ENCODE assay signal across 12 mouse cellular contexts in the genomic region with DNA sequence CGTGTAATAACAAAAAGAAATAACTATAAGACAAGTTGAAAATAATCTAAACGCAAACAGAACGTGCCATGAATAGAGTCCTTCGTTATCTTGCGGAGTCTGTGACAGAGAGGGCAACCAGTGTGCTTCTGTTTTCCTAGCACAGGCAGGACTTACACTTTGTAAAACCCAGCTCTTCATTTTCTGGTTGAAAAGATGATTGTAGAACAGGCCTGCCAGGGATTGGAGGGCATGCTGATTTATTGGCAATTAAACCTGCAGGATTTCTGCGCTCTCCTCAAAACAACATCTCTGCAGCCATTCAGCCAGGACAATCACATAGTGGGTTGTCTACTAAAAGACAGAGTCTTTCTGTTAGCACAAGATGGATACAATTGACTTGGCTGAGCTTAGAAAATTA. TPM values are rescaled to one million over a fixed set of nuclear protein-coding genes. Genes with fewer than 3 reads are reported as not detected.
DNase-seq lines count a peak whose midpoint lies in the region; ATAC-seq lines count a peak whose summit lies in the region.
"Had no signal": no experiment of that assay in that cellular context is flagged by ENCODE, and none has a peak within 500 bp of the region (broad histone marks: within the 10 kb centered on the region; RNA-seq: fewer than 3 reads in every experiment).

No protein-coding gene starts in this region.

- no peak overlapping the region for H3K4me2 ChIP-seq in hindbrain, embryonic 15.5 days

- no peak for ATAC-seq in hindbrain, embryonic 15.5 days (ENCODE audit: low FRiP score, low read depth)

- no peak for DNase-seq in hindbrain, embryonic 10.5 days (ENCODE audit: low spot score)
- peak; percentile 91 for DNase-seq in brain, adult 2 months (ENCODE audit: low read depth, low spot score)
- DNase-seq in cerebellum, adult 8-10 months: peak; percentile 69
- DNase-seq in forelimb bud, embryonic 11.5 days (ENCODE audit: low read depth, low spot score): peak; percentile 43
- no peak for DNase-seq in thymus, postnatal 25 days
- no peak for DNase-seq in frontal cortex, adult 2 months (ENCODE audit: extremely low spot score in 1 of 2, low spot score in 1 of 2)
- DNase-seq in natural killer cell, adult 2 months (ENCODE audit: low spot score in 2 of 2): no peak
- DNase-seq: adrenal gland, postnatal 25 days; lung, postnatal 36 days had no signal

- H3K9me3 ChIP-seq in hindbrain, embryonic 15.5 days: no peaks in the 10 kb centered on the region
- H3K9me3 ChIP-seq in hindbrain, embryonic 10.5 days: no peaks in the 10 kb centered on the region
- H3K9me3 ChIP-seq: G1E had no signal

- no peak overlapping the region for H3K4me3 ChIP-seq in hindbrain, embryonic 15.5 days
- no peak overlapping the region for H3K4me3 ChIP-seq in hindbrain, embryonic 10.5 days

- peak overlapping the region; percentile 34; the same call in 1 of the 2 replicates for H3K27ac ChIP-seq in hindbrain, embryonic 15.5 days (replicated peaks)
- H3K27ac ChIP-seq in hindbrain, embryonic 10.5 days: no peak overlapping the region
- H3K27ac ChIP-seq: liver, embryonic 14.5 days had no signal

- H3K27me3 ChIP-seq in hindbrain, embryonic 15.5 days: no peaks in the 10 kb centered on the region; the same call in 1 of the 2 replicates
- peaks cover 16% of the 10 kb centered on the region for H3K27me3 ChIP-seq in hindbrain, embryonic 10.5 days (ENCODE audit: insufficient read depth, poor library complexity, severe bottlenecking)

- 35% methylated on average over 6 of the region's 6 CpGs for WGBS in hindbrain, embryonic 15.5 days
- WGBS in hindbrain, embryonic 10.5 days: 81% methylated on average over 6 of the region's 6 CpGs

- H3K9ac ChIP-seq in hindbrain, embryonic 15.5 days: no peak overlapping the region
- H3K9ac ChIP-seq: liver, embryonic 14.5 days had no signal

- peaks cover 31% of the 10 kb centered on the region for H3K4me1 ChIP-seq in hindbrain, embryonic 15.5 days (replicated peaks)
- peaks cover 7% of the 10 kb centered on the region; the same call in 1 of the 2 replicates for H3K4me1 ChIP-seq in hindbrain, embryonic 10.5 days (replicated peaks)

- H3K36me3 ChIP-seq in hindbrain, embryonic 15.5 days: no peaks in the 10 kb centered on the region
- H3K36me3 ChIP-seq in hindbrain, embryonic 10.5 days: no peaks in the 10 kb centered on the region
- H3K36me3 ChIP-seq: G1E had no signal

RNA-seq across cellular contexts. Expression of a gene that starts 40.4 kb away (rescaled TPM):
- polyA plus RNA-seq in hindbrain, embryonic 15.5 days (2015; fragmentation: Nextera tagmentation; extraction: Ambion mirVana): 8.5 TPM in 2 replicates
- 10.3 and 14.9 TPM in 2 replicates for polyA plus RNA-seq in hindbrain, embryonic 10.5 days (2016; fragmentation: Nextera tagmentation; extraction: Ambion mirVana)
- polyA plus RNA-seq in frontal cortex, adult 2 months (2012; rRNA removed): 7.9 and 9.2 TPM in 2 replicates

Comparison
In these comparisons a context has a peak if more than half of its experiments do, and no peak if none do; other contexts are left out.
1. DNase-seq: peak in brain, adult 2 months (single experiment), cerebellum, adult 8-10 months (single experiment) and forelimb bud, embryonic 11.5 days (single experiment); none in hindbrain, embryonic 10.5 days (single experiment), thymus, postnatal 25 days (single experiment), frontal cortex, adult 2 months (0 of 2) and natural killer cell, adult 2 months (0 of 2).